Mouse (Mus musculus) lung, postnatal 0 days (tissue): ENCODE measurements around the gene Fam168a. TPM values are rescaled to one million over a fixed set of nuclear protein-coding genes. Genes with fewer than 3 reads are reported as not detected.

Experiments used
- ATAC-seq: fragments of 200-750 bp; cut with Nextera tagmentation; 2 replicates; pipeline ENCODE4 v1.8.0; 2017; ENCODE audit warnings: moderate library complexity
- DNase-seq: peaks from one replicate; pipeline ENCODE4 v3.0.0-alpha.2; 2016; ENCODE audit warnings: low spot score
- H3K27ac ChIP-seq: fragments of 300-500 bp; sonication (generic); 2 replicates; pipeline ENCODE4 v1.5.1; 2014; ENCODE audit warnings: antibody characterized with exemption, mild to moderate bottlenecking, low read length, mixed read lengths
- H3K27me3 ChIP-seq: fragments of 300-500 bp; sonication (generic); replicated peaks from 2 replicates; pipeline ENCODE4 v1.6.1; 2014; ENCODE audit warnings: low read length, mixed read lengths; ENCODE audit not compliant: insufficient read depth
- H3K36me3 ChIP-seq: fragments of 300-500 bp; sonication (generic); 2 replicates; pipeline ENCODE4 v1.6.1; 2014; ENCODE audit warnings: low read length, mixed read lengths; ENCODE audit not compliant: insufficient read depth
- H3K4me1 ChIP-seq: fragments of 300-500 bp; sonication (generic); 2 replicates; pipeline ENCODE4 v1.6.1; 2014; ENCODE audit warnings: antibody characterized with exemption, low read depth, low read length, mixed read lengths; ENCODE audit not compliant: insufficient read depth
- H3K4me2 ChIP-seq: fragments of 300-500 bp; sonication (generic); replicated peaks from 2 replicates; pipeline ENCODE4 v1.6.1; 2014; ENCODE audit warnings: low read depth, mild to moderate bottlenecking, low read length, moderate library complexity, mixed read lengths
- H3K4me3 ChIP-seq: fragments of 300-500 bp; sonication (generic); 2 replicates; pipeline ENCODE4 v1.5.1; 2014; ENCODE audit warnings: low read depth, low read length
- H3K9ac ChIP-seq: fragments of 300-500 bp; sonication (generic); replicated peaks from 2 replicates; pipeline ENCODE4 v1.6.1; 2014; ENCODE audit warnings: low read depth, mild to moderate bottlenecking
- H3K9me3 ChIP-seq: fragments of 300-500 bp; sonication (generic); 2 replicates; pipeline ENCODE4 v1.6.1; 2016; ENCODE audit warnings: low read length, mixed read lengths
- CTCF ChIP-seq: IDR thresholded peaks from 2 replicates; pipeline ENCODE4 v1.5.1; 2016; ENCODE audit warnings: antibody characterized with exemption, mild to moderate bottlenecking
- EP300 ChIP-seq: IDR thresholded peaks from 2 replicates; pipeline ENCODE4 v1.6.1; 2016; ENCODE audit warnings: antibody characterized with exemption, mild to moderate bottlenecking, control low read depth
- WGBS: fragments of 180-500 bp; shearing (Covaris S2); extraction: QIAGEN DNeasy Blood & Tissue Kit; methylation state at CpG from one replicate; pipeline ENCODE4 v1.1.7; 2014; 5-methylcytosine and 5-hydroxymethylcytosine counted together
- microRNA-seq: library from miRNA; unstranded; fragments of <30 nt; microRNA quantifications from one replicate; pipeline ENCODE4, GENCODE M21; 2016
- polyA plus RNA-seq: library from polyadenylated mRNA; unstranded; fragments of >200 nt; fragmentation: Nextera tagmentation; extraction: Ambion mirVana; gene quantifications from 2 replicates; pipeline ENCODE4 v1.2.1, GENCODE M21; 2015

Fam168a gene
- polyA plus RNA-seq, 1 experiment from 2014 or later = 28.2 TPM

- no peaks in the 10 kb centered on the region for H3K9me3 ChIP-seq
These were observed 175.5 kb downstream of the Fam168a start for GRCm38 (mm10) chr7:100881950-100882349.

GRCm38 (mm10) chr7:100884460-100884859 lies 178.0 kb downstream of the Fam168a start:
- 95% methylated on average over 4 of the region's 4 CpGs for WGBS
- peaks cover 53% of the 10 kb centered on the region for H3K36me3 ChIP-seq
- no peak for ATAC-seq

More at GRCm38 (mm10) chr7:100881950-100882349, 175.5 kb downstream of the Fam168a start:
- no peak overlapping the region for H3K4me3 ChIP-seq
- WGBS = 84% methylated on average over 4 of the region's 4 CpGs
- no peaks in the 10 kb centered on the region for H3K4me1 ChIP-seq
- no peak for TF ChIP-seq CTCF
- no peak for TF ChIP-seq EP300
- peaks cover 72% of the 10 kb centered on the region for H3K36me3 ChIP-seq
- no peaks in the 10 kb centered on the region for H3K27me3 ChIP-seq
- no peak overlapping the region for H3K27ac ChIP-seq
- H3K9ac ChIP-seq = no peak overlapping the region
- ATAC-seq (no peak), DNase-seq (no peak)
- H3K4me2 ChIP-seq = no peak overlapping the region

GRCm38 (mm10) chr7:100886535-100886934 lies 180.1 kb downstream of the Fam168a start:
- Histone ChIP-seq H3K9me3 (no peaks in the 10 kb centered on the region), H3K4me1 (no peaks in the 10 kb centered on the region), H3K36me3 (peaks cover 43% of the 10 kb centered on the region), H3K4me2 (no peak overlapping the region), H3K27me3 (no peaks in the 10 kb centered on the region), H3K9ac (no peak overlapping the region), H3K27ac (no peak overlapping the region), H3K4me3 (no peak overlapping the region)
- DNase-seq (peak; percentile 53), ATAC-seq (no peak)
- TF ChIP-seq CTCF (peak; percentile 87), EP300 (no peak)
- 29% methylated on average over 3 of the region's 3 CpGs for WGBS

More at GRCm38 (mm10) chr7:100884460-100884859, 178.0 kb downstream of the Fam168a start:
- no peaks in the 10 kb centered on the region for H3K9me3 ChIP-seq
- no peak overlapping the region for H3K4me2 ChIP-seq
- H3K27me3 ChIP-seq = no peaks in the 10 kb centered on the region
- no peak overlapping the region for H3K4me3 ChIP-seq
- no peak overlapping the region for H3K9ac ChIP-seq
- no peak overlapping the region for H3K27ac ChIP-seq
- H3K4me1 ChIP-seq = no peaks in the 10 kb centered on the region
- no peak for DNase-seq
- TF ChIP-seq EP300 = no peak
- TF ChIP-seq CTCF = no peak

Small RNA genes within 50 kb of the gene (microRNA-seq; reads per million reads assigned to microRNA genes)
- gene Mir3102 = 48.5 reads per million, percentile 42 among the genes with 10 or more reads in this experiment

Other genes starting within 250 kb of the Fam168a start
- gene Ucp3, start 233.6 kb upstream of the Fam168a start, polyA plus RNA-seq = 0.08 and 0.15 TPM in 2 replicates
- 528 and 617 TPM in 2 replicates for gene Ucp2, start 213.3 kb upstream of the Fam168a start, polyA plus RNA-seq
- 13.7 and 13.8 TPM in 2 replicates for gene Dnajb13, start 191.7 kb upstream of the Fam168a start, polyA plus RNA-seq
- 17.0 and 18.2 TPM in 2 replicates for gene Coa4, start 169.6 kb upstream of the Fam168a start, polyA plus RNA-seq
- gene Rab6a, start 99.2 kb upstream of the Fam168a start, polyA plus RNA-seq = 76.8 and 88.2 TPM in 2 replicates
- gene Mrpl48, start 98.3 kb upstream of the Fam168a start, polyA plus RNA-seq = 76.0 and 77.5 TPM in 2 replicates
- 44.4 and 46.0 TPM in 2 replicates for gene Plekhb1, start 44.2 kb upstream of the Fam168a start, polyA plus RNA-seq
- 2.8 and 3.8 TPM in 2 replicates for gene Relt, start 156.8 kb downstream of the Fam168a start, polyA plus RNA-seq
- 5.8 and 7.0 TPM in 2 replicates for gene Arhgef17, start 225.5 kb downstream of the Fam168a start, polyA plus RNA-seq